Mouse (Mus musculus): ENCODE measurements around the gene Kcns1.
A peak's percentile ranks its signal among the peaks of the same experiment; 100 is the strongest.

Kcns1 gene

DNA sequence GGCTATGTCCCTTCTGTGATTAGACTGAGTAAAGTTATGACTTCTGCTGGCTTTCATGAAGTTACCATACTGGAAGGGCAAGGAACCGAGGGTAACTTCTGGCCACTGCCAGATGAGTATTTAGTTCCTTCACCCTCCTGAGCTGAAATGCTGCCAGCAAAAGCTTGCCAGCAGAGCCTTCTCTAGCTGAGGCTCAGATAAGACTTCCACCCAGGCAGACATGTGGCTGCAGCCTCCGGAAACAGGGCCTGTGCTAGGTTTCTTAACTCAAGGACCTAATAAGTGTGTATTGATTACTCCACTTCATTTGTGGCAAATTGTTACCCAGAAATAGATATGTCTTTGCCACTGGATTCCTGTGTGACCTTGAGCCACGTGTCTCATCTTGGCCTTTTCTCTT is 2.5 kb upstream of the Kcns1 start:
- DNase-seq (ENCODE audit: extremely low read depth, low read depth): peak; percentile 26

GRCm38 (mm10) chr2:164170326-164170725 is 587 bp downstream of the Kcns1 start:
- DNase-seq (ENCODE audit: extremely low read depth, low read depth): no peak

DNA sequence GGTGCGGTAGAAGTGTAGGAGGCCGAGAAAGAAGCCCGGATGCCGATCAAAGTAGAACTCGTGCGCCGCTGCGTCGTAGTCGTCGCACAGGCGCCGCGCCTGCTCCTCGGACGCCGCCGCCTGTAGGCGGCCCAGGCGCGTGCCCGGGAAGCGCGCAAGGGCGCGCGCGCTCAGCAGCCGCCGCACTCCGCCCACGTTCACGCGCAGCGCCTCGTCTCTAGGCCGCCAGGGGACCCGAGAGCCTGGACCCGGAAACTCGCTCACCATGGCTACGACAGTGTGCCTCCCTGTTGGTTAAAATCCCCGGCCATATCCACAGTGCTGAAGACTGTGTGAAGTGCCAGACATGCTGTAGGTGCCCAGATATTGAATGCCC is 2.4 kb downstream of the Kcns1 start:
- no peak for DNase-seq (ENCODE audit: extremely low read depth, low read depth)

DNA sequence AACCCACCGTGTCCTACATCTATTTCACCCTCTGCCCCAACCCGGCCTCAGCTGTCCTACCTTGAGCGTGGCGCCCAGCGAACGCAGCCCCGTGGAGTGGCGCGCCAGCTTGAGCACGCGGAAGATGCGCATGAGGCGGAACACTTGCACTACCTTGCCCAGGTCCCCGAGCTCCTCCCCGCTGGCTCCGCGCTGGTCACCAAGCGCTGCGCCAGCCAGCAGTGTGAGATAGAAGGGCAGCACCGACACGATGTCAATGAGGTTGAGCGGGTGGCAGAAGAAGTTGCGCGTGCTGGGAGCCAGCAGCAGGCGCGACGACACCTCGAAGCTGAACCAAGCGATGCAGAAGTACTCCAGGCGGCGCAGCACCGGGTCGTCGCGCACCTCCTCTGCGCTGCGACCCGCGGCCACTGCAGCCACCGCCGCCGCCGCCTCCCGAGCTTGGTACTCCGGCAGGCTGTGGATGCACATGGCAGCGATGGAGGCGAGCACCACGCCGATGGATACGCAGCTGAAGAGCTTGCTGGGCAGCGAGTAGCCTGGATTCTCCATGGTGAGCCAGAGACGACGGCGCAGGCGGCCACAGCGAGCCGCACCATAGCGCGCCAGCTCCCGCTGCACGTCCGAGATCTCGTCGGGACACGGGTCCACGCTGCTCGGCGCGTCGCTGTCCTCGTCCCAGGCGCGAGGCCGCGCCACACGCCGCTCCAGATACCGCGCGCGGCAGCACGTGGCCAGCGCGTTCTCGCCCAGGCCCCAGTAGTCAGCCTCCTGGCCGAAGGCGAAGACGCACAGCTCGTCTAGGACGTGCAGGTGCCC is 3.0 kb downstream of the Kcns1 start:
- DNase-seq (ENCODE audit: extremely low read depth, low read depth): no peak

- no peak for DNase-seq (ENCODE audit: extremely low read depth, low read depth)
These were observed 6.0 kb downstream of the Kcns1 start for GRCm38 (mm10) chr2:164164941-164165340.

DNA sequence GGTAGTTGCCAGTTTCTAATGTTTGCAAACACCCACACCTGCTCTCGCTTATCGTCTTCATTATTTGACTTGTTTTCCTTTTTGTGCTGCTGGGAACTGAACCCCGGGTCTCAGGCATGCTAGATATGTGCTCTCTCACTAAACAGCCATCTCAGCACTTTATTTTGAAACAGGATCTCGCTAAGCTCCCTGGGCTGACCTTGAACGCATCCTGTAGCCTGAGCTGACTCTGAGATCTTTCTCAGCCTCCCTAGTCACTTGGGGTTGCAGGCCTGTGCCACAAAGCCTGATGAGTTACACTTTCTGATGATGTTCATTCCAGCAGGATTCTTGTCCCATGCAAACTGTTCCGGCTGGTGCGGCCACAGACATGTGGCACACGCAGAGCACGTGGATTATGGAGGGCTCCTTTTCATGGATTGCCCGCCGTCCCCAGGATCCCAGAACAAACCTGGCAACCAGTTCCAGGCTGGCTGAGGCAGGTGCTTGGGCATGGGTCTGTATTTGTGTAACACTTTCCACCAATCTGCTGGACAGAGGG is 9.3 kb downstream of the Kcns1 start:
- DNase-seq (ENCODE audit: extremely low read depth, low read depth): no peak

GRCm38 (mm10) chr2:164158838-164159237 is 12.1 kb downstream of the Kcns1 start:
- DNase-seq (ENCODE audit: extremely low read depth, low read depth): no peak

GRCm38 (mm10) chr2:164156158-164156557 is 14.8 kb downstream of the Kcns1 start:
- DNase-seq (ENCODE audit: extremely low read depth, low read depth): no peak

DNA sequence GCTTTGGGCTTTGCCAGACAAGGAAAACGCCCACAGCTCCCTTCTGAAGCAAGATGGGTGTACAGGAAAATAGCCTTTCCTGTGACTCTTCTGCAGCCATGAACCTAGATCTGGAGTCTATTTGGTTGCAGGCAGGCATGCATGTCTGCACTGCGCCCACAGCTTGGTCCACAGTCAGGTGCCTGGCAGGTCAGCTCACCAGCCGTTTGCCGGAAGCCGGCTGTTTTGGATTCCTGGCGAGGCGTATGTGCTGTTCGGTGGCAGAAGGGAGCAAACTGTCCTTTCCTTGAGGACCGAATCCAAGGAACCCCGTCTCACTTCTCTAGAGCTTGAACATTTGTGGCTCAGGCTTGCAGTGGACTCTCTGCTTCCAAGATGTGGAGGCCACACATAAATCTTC is 16.9 kb downstream of the Kcns1 start:
- no peak for DNase-seq (ENCODE audit: extremely low read depth, low read depth)

GRCm38 (mm10) chr2:164152341-164152740 is 18.6 kb downstream of the Kcns1 start:
- DNase-seq (ENCODE audit: extremely low read depth, low read depth): no peak

- DNase-seq (ENCODE audit: extremely low read depth, low read depth): no peak
These were observed 20.7 kb downstream of the Kcns1 start for GRCm38 (mm10) chr2:164150086-164150760.

DNA sequence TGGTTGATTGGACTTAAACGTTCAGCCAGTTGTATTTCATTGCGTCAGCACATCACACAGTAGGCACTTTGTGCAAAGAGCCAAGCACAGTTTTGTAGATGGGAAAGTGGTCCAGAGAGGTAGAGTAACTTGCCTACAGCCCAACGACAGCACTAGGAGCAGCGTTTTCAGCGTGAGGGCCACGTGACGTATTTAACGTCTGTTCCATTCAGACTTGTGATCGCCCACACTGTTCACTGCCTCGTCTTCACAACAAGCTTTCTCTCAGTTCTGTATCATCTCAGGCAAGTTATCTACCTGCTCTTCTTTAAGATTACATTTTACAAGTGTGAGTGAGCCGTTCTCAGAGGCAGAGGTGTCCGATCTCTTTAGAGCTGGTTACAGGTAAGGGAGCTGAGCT is 24.4 kb downstream of the Kcns1 start:
- DNase-seq (ENCODE audit: extremely low read depth, low read depth): no peak

DNA sequence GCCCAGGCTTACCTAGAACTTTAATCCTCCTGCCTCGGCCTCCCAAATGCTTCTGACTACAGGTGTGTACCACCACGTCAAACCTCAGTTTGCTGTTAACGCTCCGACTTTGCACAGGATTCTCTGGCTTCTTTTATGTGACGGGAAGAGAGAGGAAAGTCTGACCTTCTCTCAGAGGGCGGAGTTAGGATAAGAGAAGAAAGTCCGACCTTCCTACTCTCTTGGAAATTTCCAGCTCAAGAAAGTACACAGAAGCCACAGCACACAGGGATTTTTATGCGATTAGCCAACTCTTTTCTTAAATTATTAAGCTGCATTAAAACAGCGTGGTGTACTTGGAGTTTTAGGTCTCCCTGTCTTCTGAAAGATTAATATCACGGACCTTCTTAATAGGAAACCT is 26.4 kb downstream of the Kcns1 start:
- DNase-seq (ENCODE audit: extremely low read depth, low read depth): no peak

GRCm38 (mm10) chr2:164144025-164144424 is 26.9 kb downstream of the Kcns1 start:
- no peak for DNase-seq (ENCODE audit: extremely low read depth, low read depth)

- DNase-seq (ENCODE audit: extremely low read depth, low read depth): no peak
These were observed 28.9 kb downstream of the Kcns1 start for GRCm38 (mm10) chr2:164142021-164142420.

DNA sequence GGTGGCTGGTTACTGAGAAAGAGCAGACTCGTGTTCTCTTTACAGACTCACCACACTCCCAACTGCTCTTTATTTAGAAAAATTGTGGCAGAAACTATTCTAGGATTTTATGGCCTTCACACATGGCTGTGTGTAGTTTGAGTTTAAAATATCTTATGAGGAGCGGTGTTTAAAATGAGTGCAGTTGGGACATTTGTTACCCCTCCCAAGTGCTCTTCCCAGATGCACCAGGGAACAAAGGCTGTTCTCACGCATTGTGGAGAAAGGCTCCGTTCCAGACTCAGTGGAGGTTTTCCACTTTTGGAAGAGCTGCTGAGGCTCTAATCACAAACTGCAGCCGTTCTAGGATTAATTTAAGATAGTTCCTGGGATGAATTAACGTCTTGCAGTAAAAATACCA is 33.2 kb downstream of the Kcns1 start:
- no peak for DNase-seq (ENCODE audit: extremely low read depth, low read depth)

GRCm38 (mm10) chr2:164136393-164136792 is 34.5 kb downstream of the Kcns1 start:
- no peak for DNase-seq (ENCODE audit: extremely low read depth, low read depth)

GRCm38 (mm10) chr2:164135367-164135766 is 35.5 kb downstream of the Kcns1 start:
- DNase-seq (ENCODE audit: extremely low read depth, low read depth): no peak

DNA sequence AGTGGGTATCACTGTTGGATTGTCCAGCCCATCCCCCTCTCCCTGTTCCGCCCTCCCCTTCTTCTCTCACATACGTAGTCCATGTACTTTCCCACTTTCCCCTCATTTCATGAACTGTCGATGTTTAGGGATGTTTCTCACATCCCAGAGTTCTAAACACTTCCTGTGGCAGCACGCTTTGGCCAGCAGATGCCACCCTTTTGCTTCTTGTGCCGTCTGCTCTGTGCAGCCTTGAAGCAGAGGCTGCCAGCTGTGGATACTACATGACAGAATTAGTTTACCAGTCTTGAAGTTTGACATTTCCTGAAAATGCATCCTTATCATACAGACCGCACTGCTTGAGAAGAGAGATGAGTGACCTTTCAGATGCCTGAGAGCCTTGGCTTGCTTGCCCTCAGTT is 36.4 kb downstream of the Kcns1 start:
- no peak for DNase-seq (ENCODE audit: extremely low read depth, low read depth)

GRCm38 (mm10) chr2:164131586-164131985 is 39.3 kb downstream of the Kcns1 start:
- DNase-seq (ENCODE audit: extremely low read depth, low read depth): no peak

DNA sequence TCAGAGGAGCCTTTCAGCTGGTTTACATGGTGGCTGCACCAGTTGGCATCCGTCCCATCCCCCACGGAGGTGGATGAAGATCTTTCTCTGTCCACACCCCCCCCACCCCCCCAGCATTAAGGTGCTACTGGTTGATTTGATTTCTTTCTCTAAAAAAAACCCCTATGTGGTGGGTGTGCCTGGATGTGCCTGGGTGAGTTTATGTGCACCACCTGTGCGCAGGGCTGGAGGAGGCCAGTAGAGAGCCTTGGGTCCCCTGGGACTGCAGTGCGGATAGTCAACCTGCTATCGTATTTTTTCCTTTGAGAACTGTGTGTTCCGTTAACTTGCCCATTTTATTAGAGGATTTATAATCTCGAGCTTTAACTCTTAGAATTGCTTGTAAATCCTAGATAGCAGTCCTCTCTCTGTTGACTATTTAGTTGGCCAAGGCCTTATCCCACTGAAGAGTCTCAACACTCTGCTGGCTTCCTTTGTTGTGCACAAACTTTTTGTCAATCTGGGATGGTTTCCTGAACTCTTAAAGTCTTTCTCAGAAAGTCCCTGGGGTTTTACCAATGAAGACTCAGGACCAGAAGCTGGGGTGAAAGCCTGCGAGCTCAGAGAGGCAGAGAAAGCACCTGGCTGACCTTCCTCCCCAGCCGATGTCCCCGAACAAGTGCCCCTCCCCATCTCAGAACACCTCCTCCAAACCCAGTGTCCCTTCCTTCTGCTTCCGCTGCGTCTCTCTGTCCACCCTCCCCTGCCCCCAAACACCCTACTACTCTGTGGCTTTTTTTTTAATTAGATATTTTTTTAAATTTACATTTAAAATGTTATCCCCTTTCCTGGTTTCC is 42.1 kb downstream of the Kcns1 start:
- no peak for DNase-seq (ENCODE audit: extremely low read depth, low read depth)

GRCm38 (mm10) chr2:164127297-164127696 is 43.6 kb downstream of the Kcns1 start:
- peak; percentile 6 for DNase-seq (ENCODE audit: extremely low read depth, low read depth)
